Mouse (Mus musculus): ENCODE measurements around the gene Srgap1. TPM values are rescaled to one million over a fixed set of nuclear protein-coding genes. Genes with fewer than 3 reads are reported as not detected.

The Srgap1 gene
- polyA plus RNA-seq, 1 experiment from 2014 or later, result 24.6 TPM

DNA sequence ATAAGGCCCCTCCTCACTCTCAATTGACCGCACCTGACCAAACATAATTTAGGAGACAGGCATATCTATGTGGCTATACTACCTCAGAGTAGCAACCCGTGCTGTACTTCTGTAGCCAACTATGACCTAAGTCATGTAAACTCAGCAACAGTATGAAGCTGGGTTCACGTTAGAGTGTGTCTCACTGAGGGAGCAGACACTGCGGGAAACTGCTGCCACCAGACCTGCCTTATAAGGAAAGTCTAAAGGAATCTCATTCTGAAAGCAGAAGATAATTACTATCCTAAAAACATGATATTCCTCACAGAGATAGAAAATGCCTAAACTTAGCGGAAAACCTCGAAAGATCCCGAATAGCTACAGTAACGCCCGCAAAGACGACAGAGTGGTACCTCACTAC, 62.2 kb downstream of the Srgap1 start:
- H3K27ac ChIP-seq, result no peak overlapping the region
- no peaks in the 10 kb centered on the region for H3K36me3 ChIP-seq (ENCODE audit: poor library complexity, severe bottlenecking)
- H3K4me1 ChIP-seq, result no peaks in the 10 kb centered on the region
- WGBS, result 94% methylated on average over 10 of the region's 10 CpGs
- H3K4me2 ChIP-seq, result no peak overlapping the region
- H3K4me3 ChIP-seq, result no peak overlapping the region
- no peaks in the 10 kb centered on the region for H3K9me3 ChIP-seq (replicated peaks)
- no peak overlapping the region for H3K9ac ChIP-seq
- H3K27me3 ChIP-seq, result no peaks in the 10 kb centered on the region
- ATAC-seq, result no peak

DNA sequence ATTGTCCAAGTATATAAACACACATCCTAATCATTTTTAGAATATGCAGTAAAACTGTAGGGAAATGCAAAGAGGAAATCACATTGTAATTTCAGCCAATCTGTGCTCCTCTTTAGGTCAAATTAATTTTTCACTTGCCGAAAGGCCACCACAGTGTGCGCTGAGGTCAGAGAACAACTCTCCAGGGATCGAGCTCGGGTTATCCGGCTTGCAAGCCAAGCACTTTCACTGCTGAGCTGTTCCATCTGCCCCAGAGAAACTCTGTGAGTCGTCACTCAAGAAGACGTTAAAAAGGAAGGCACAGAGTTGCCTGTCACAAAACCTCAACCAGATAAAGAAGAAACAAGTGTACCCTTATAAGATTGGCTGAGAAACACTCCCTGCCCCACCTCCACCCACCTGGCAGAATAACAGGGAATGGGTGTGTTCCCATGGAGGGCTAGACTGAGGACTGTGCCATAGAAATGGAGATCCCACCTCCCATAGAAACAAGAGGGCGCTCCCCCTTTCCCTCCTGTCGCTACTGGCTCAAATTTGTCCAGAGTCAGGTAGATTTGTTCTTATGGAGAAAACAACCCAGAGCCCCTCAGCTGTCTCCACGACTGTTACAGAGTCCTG, 63.0 kb downstream of the Srgap1 start:
- no peaks in the 10 kb centered on the region for H3K27me3 ChIP-seq
- no peak for ATAC-seq
- H3K36me3 ChIP-seq (ENCODE audit: poor library complexity, severe bottlenecking), result no peaks in the 10 kb centered on the region
- H3K4me1 ChIP-seq, result no peaks in the 10 kb centered on the region
- H3K4me3 ChIP-seq, result no peak overlapping the region
- H3K9me3 ChIP-seq (replicated peaks), result no peaks in the 10 kb centered on the region
- H3K27ac ChIP-seq, result no peak overlapping the region
- WGBS, result 86% methylated on average over 10 of the region's 10 CpGs
- H3K4me2 ChIP-seq, result no peak overlapping the region
- no peak overlapping the region for H3K9ac ChIP-seq

DNA sequence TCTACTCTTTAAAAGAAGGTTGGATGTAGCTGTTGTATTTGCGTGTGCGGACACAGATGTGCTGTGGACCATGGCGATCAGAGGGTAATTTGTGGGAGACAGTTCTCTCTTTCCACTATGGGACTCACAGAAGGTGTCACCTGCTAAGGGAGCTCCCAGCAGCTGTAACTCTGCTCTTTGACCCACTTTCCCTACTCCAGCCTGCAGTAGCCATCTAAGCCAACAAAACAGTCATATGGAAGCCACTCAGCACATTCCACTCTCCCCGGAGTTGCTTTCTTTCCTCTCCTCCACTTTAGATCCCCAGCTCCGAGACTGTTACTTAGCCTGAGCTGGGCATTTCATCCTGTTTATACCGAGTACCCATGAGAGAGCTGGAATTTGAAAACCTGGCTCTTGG, 71.8 kb downstream of the Srgap1 start:
- no peak overlapping the region for H3K4me3 ChIP-seq
- no peaks in the 10 kb centered on the region for H3K27me3 ChIP-seq
- no peak overlapping the region for H3K9ac ChIP-seq
- WGBS, result 91% methylated on average over 6 of the region's 6 CpGs
- H3K27ac ChIP-seq, result no peak overlapping the region
- no peaks in the 10 kb centered on the region for H3K9me3 ChIP-seq (replicated peaks)
- ATAC-seq, result no peak
- peaks cover 20% of the 10 kb centered on the region for H3K4me1 ChIP-seq
- H3K36me3 ChIP-seq (ENCODE audit: poor library complexity, severe bottlenecking), result no peaks in the 10 kb centered on the region
- no peak overlapping the region for H3K4me2 ChIP-seq

DNA sequence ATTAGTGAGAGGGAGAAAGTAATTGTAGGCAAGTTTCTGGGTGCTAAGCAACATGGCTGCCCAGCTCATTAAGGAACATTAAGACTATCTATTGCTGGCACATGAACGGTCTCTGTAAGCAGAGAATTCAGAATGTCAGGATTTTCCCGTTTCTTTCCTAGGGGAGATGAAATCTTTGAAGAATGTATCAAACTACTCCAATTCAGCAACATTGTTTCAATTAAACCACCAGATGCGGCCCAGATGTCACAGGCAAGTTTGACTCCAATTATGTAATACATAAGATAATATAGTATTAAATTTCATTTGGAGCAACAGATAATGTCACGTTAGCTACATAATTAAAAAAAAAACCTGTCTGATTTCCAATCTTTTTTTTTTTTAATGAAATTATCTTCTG, 72.5 kb downstream of the Srgap1 start:
- Histone ChIP-seq H3K27ac (no peak overlapping the region), H3K36me3 (ENCODE audit: poor library complexity, severe bottlenecking) (no peaks in the 10 kb centered on the region), H3K4me3 (no peak overlapping the region), H3K4me2 (no peak overlapping the region), H3K4me1 (peaks cover 23% of the 10 kb centered on the region), H3K9me3 (replicated peaks) (no peaks in the 10 kb centered on the region), H3K27me3 (no peaks in the 10 kb centered on the region), H3K9ac (no peak overlapping the region)
- WGBS, result 80% methylated on average over 4 of the region's 4 CpGs
- no peak for ATAC-seq

DNA sequence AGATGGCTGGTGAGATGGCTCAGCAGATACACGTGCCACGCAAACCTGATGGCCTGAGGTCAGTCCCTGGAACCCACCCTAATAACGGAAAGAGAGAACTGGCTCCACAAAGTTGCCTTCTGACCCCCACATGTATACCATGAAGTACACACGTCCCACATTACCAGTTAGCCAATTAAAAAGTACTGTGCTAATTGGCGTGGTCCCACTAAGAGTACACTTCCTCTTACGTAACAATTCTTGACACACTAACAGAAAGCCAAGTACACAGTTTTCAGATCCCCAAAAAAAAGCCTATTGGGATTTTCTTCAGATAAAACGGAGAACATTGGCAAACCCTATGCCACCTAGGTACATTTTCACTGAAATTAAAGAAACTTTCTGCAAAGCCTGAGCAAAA, 73.8 kb downstream of the Srgap1 start:
- Histone ChIP-seq H3K4me3 (no peak overlapping the region), H3K36me3 (ENCODE audit: poor library complexity, severe bottlenecking) (no peaks in the 10 kb centered on the region), H3K27me3 (no peaks in the 10 kb centered on the region), H3K4me2 (no peak overlapping the region), H3K9ac (no peak overlapping the region), H3K27ac (no peak overlapping the region), H3K4me1 (peaks cover 33% of the 10 kb centered on the region), H3K9me3 (replicated peaks) (no peaks in the 10 kb centered on the region)
- no peak for ATAC-seq
- WGBS, result 94% methylated on average over 7 of the region's 7 CpGs

DNA sequence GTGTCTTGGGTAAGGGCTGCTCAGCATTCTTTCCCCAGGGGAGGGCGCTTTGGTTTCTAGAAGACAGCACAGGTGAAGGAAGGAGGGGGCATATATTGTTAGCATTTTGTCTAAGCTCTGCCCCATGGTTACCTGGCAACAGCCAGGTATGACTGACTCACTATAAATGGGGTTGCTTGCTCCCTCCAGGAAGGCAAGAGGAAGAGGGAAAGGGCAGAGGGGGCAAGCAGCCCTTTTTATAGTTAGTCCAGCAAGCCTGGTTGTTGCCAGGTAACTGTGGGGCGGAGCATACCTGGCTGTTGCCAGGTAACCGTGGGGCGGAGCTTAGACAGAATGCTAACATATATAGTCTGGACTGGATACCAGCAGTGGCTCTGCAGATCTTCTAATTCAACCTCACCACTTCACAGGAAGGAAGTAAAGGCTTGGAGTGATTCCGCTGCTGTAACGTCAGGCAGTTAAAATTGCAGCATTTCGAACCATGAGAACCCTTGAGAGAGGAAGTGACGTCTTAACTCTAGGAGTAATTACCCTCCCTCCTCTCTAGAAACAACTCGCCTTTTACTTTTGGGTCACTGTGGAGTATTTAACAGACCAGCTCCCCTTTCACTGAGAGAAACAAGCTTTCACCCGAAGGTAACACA, 74.7 kb downstream of the Srgap1 start:
- H3K9me3 ChIP-seq (replicated peaks), result no peaks in the 10 kb centered on the region
- H3K4me1 ChIP-seq, result peaks cover 34% of the 10 kb centered on the region
- 85% methylated on average over 10 of the region's 10 CpGs for WGBS
- no peaks in the 10 kb centered on the region for H3K36me3 ChIP-seq (ENCODE audit: poor library complexity, severe bottlenecking)
- no peak for ATAC-seq
- H3K9ac ChIP-seq, result no peak overlapping the region
- H3K27ac ChIP-seq, result no peak overlapping the region
- H3K4me2 ChIP-seq, result no peak overlapping the region
- no peaks in the 10 kb centered on the region for H3K27me3 ChIP-seq
- H3K4me3 ChIP-seq, result no peak overlapping the region

DNA sequence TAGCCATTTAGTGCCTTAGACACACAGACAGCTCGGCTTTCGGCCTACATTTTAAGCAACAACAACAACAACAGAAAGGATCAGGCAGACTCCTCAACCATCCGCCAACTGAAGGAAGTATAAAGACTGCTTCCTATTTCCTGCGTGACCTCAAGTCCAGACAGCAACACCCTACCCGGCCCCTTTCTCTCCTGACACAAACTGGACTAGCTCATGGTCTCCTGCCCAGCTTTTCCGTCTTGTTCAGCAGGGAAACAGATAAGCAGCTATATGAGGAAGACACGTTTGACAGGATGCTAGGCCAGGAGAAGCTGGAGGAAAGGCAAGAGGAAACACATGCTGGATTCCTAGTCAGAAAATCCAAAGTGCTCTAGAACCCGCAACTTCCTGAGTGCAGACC, 75.5 kb downstream of the Srgap1 start:
- Histone ChIP-seq H3K27ac (0 out of 2 replicates have a peak overlapping the region, but pooled peaks have one; percentile 3), H3K36me3 (ENCODE audit: poor library complexity, severe bottlenecking) (no peaks in the 10 kb centered on the region), H3K4me3 (no peak overlapping the region), H3K9me3 (replicated peaks) (no peaks in the 10 kb centered on the region), H3K4me2 (no peak overlapping the region), H3K4me1 (peaks cover 34% of the 10 kb centered on the region), H3K27me3 (no peaks in the 10 kb centered on the region), H3K9ac (no peak overlapping the region)
- 60% methylated on average over 8 of the region's 8 CpGs for WGBS
- ATAC-seq, result no peak

DNA sequence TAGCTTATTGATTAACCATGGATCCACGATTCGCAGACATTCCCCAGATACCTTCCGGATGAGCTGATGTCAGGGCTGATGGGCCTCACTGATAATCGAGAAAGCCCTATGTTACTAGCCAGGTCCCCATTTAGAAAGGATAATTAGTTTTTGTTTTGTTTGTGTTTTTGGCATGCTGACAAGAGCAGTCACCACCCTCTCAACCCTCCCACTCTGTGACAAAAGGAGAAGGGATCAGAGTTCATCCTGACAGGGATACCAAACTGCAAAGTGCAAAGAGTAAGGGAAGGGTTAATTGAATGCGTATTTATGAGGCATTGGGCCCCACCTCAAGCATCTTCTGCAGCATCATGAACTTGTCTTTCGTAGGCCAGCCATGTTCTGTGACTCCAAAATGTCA, 76.2 kb downstream of the Srgap1 start:
- Histone ChIP-seq H3K36me3 (ENCODE audit: poor library complexity, severe bottlenecking) (no peaks in the 10 kb centered on the region), H3K4me2 (no peak overlapping the region), H3K9me3 (replicated peaks) (no peaks in the 10 kb centered on the region), H3K9ac (no peak overlapping the region), H3K27me3 (no peaks in the 10 kb centered on the region), H3K27ac (no peak overlapping the region), H3K4me3 (no peak overlapping the region), H3K4me1 (peaks cover 34% of the 10 kb centered on the region)
- 51% methylated on average over 6 of the region's 6 CpGs for WGBS
- no peak for ATAC-seq

DNA sequence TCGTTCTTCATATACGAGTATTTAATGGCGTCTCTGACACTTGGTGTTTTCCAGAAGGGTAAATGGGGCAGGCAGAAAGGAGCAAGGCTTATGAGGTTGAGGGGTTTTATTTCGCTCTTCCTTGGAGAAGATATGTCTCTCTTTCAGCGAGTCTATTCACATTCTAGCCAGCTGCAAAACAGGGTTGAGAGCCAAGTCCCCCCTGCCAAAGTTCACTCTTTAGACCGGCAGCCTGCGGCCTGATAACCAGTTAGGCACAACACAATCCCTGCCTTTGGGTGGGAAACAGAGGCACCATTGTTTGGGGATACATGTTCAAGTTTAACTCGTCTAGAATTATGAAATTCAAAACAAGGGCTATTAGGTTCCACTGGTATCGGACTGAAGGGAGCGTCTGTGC, 83.0 kb downstream of the Srgap1 start:
- Histone ChIP-seq H3K9ac (no peak overlapping the region), H3K4me3 (no peak overlapping the region), H3K9me3 (replicated peaks) (no peaks in the 10 kb centered on the region), H3K36me3 (ENCODE audit: poor library complexity, severe bottlenecking) (no peaks in the 10 kb centered on the region), H3K4me2 (no peak overlapping the region), H3K27ac (no peak overlapping the region), H3K4me1 (peaks cover 8% of the 10 kb centered on the region), H3K27me3 (no peaks in the 10 kb centered on the region)
- ATAC-seq, result no peak
- 86% methylated on average over 10 of the region's 10 CpGs for WGBS

DNA sequence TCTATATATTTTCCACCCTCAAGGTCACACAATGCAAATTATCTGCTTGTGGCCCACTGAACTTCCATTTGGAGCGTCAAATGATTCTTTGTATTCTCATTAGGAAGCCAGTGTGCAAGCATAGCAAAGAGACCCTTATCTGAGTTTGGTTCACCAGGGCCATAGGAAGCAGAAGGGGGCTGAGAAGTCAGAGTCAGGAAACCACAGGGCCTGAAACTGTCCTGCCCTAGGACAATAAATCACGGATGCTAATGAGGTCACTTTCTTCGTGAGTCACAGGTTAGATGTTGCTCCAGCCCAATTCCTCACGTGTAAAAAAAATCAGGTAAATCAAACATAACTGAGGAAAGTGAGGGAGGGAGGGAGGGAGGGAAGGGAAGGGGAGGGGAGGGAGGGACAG, 85.1 kb downstream of the Srgap1 start:
- H3K27ac ChIP-seq, result no peak overlapping the region
- no peaks in the 10 kb centered on the region for H3K9me3 ChIP-seq (replicated peaks)
- no peak for ATAC-seq
- WGBS, result 81% methylated on average over 4 of the region's 4 CpGs
- H3K4me2 ChIP-seq, result no peak overlapping the region
- H3K4me1 ChIP-seq, result no peaks in the 10 kb centered on the region
- H3K27me3 ChIP-seq, result no peaks in the 10 kb centered on the region
- no peak overlapping the region for H3K4me3 ChIP-seq
- H3K9ac ChIP-seq, result no peak overlapping the region
- H3K36me3 ChIP-seq (ENCODE audit: poor library complexity, severe bottlenecking), result no peaks in the 10 kb centered on the region

DNA sequence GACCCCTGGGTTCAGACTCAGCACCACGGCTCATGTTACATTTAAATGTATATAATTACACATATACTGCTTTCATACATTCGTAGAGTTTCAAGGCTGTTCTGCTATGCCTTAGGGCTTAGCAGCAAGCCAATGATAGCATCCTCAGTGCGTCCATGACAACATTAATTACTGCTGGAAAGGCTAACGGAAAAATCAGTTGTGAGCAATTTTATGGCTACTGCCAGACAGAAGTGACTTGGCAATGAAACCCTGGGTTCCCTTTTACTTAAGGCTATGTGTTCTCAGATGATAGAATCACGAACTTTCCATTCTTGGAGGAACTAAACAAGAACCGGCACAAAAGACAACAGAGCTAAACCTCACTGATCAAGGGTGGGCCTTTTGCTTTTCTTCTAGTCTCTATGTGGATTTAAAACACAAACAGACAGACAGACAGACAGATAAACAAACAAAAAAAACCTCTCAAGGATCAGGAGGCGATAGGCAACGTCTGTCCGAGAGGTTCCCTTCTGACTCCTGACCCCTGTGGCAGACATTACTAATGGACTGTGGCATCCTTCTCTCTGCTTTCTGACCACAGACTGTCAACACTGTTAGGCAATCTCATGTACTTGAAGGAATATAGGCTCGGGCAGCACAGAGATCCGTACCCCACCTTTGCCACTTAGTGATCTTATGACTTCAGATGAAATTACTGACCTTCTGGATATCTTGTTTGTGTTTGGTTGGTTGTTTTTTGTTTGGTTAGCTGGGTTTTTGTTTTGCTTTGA, 85.8 kb downstream of the Srgap1 start:
- Histone ChIP-seq H3K9me3 (replicated peaks) (no peaks in the 10 kb centered on the region), H3K27ac (no peak overlapping the region), H3K4me1 (peaks cover 5% of the 10 kb centered on the region; the same call in 1 of the 2 replicates), H3K4me2 (no peak overlapping the region), H3K36me3 (ENCODE audit: poor library complexity, severe bottlenecking) (no peaks in the 10 kb centered on the region), H3K9ac (no peak overlapping the region), H3K4me3 (no peak overlapping the region), H3K27me3 (no peaks in the 10 kb centered on the region)
- ATAC-seq, result no peak
- 80% methylated on average over 11 of the region's 11 CpGs for WGBS

DNA sequence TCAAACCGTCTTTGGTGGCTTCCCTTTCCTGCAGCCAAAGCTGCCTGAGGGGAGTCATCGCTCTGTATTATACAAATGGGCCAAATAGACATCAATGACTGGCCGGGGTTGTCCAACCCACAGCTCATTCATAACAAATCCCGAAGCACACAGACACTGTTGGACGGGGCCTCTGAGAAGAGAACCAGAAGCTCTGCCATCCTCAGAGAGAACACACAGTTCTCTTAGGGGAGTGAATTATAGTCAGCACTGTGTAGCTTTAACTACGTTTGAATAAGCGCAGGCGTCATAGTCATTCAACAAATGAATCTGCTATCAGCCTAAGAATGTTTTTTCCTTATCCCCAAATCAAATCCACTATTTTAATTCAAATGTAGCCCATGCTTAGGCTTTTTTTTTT, 88.4 kb downstream of the Srgap1 start:
- no peak overlapping the region for H3K4me3 ChIP-seq
- 81% methylated on average over 8 of the region's 8 CpGs for WGBS
- no peaks in the 10 kb centered on the region for H3K27me3 ChIP-seq

More for the DNA sequence above, 88.4 kb downstream of the Srgap1 start:
- no peaks in the 10 kb centered on the region for H3K9me3 ChIP-seq (replicated peaks)
- H3K4me1 ChIP-seq, result peaks cover 13% of the 10 kb centered on the region; the same call in 1 of the 2 replicates
- no peaks in the 10 kb centered on the region for H3K36me3 ChIP-seq (ENCODE audit: poor library complexity, severe bottlenecking)
- no peak overlapping the region for H3K9ac ChIP-seq
- H3K27ac ChIP-seq, result no peak overlapping the region
- H3K4me2 ChIP-seq, result no peak overlapping the region
- ATAC-seq, result no peak

Measured in forebrain, embryonic 13.5 days (tissue).